Mouse (Mus musculus): ENCODE data around the gene Ren1.

DNA sequence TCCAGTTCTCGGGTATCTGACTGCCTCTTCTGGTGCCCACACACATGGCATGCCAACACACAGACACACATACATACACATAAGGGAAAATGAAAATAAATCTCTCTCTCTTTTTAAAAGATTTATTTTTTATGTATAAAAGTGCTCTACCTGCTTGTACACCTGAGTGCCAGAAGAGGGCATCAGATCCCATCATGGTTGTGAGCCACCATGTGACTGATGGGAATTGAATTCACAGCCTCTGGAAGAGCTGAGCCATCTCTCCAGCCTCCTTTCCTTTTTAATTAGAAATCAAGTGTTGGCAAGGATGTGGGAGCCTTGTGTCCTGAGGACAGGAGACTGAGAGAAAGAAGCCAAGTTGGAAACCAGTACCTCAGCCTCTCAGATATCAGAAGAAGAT, 33.2 kb upstream of the Ren1 start:
- no peak for TF ChIP-seq CTCF (IDR thresholded peaks at IDR 0.05; ENCODE audit: low read depth, low read length)
- TF ChIP-seq POLR2A (IDR thresholded peaks at IDR 0.05; ENCODE audit: insufficient read depth, low read length), result no peak

All from ES-Bruce4 (cell line).